Mouse (Mus musculus) lung, postnatal 10 days (tissue): ENCODE measurements around the gene Pmis2.
A peak's percentile ranks its signal among the peaks of the same experiment; 100 is the strongest.

Experiments used
- DNase-seq: peaks from one replicate; pipeline ENCODE4 v3.0.0; 2021

The Pmis2 gene

DNA sequence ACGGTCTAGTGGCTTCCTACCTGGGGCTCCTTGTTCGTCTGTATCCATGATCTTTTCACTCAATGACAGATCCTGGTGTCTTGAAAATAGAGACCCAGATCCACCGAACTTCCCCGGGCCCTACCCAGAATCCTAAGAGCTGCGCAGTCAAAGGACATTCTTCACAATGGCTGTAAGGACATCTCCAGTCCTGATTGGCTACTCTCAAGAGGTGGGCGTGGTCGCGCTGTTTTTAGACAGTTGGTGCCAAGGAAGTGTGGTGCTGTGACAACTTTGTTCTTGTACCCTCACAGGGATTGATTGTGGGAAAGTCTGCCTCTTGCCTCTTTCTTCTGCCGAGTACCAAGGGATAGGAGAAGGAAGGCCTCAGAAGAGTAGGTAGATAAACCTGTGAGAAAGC, at the start of gene Pmis2:
TSS of gene Pmis2 (minus strand) at position 126 of the 400 bp plus-strand sequence.
- no peak for DNase-seq

GRCm38 (mm10) chr7:30719669-30720068, 48.3 kb upstream of the Pmis2 start:
- no peak for DNase-seq

GRCm38 (mm10) chr7:30717716-30718046, 46.3 kb upstream of the Pmis2 start:
- no peak for DNase-seq

DNA sequence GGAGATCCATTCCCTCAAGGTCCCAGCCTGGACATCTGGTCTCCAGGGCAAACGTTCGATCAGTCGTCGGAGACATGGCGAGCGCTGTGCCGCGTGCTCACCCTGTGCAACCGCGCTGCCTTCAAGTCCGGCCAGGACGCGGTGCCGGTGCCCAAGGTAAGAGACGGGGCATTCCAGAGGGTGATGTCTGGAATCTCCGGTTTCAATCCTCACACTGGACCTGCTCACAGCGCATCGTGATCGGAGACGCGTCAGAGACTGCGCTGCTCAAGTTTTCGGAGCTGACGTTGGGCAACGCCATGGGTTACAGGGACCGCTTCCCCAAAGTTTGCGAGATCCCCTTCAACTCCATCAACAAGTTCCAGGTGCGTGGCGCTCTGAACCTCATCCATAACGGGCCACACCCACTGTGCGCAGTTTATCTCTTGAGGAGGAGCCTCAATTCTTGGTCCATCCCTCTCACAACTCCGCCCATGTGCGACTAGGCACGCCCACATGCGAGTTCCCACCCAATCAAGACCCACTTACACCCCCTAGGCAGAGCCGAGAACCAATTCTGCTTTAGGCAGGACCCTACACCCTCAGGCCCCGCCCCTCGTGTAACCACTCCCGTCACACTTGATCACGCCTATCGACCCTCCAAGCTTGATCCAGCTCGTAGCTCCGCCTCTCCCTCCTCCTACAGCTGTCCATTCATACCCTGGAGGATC, 45.8 kb upstream of the Pmis2 start:
- DNase-seq: peak; percentile 77

DNA sequence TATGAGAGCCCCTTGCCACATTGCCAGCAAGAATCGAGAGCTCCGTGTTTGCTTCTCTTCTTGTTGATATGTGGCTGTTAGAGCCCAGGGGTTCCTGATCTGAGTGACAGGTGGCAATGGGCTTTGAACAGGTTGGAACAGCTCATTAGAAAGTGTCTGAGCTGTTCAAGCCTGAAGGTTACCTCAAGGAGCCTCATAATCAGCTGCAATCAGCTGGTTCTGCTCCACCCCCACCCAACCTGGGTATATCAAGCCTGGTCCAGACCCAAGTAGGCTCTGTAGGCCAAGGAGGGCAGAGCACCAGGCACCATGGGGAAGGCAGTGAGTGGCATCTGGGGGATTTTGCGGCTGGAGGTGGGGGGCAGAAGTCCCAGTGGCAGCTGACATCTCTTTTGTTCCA, 40.5 kb upstream of the Pmis2 start, which contains the start of gene Atp4a:
TSS of gene Atp4a (plus strand) at position 268 of the 400 bp plus-strand sequence.
- DNase-seq: no peak

DNA sequence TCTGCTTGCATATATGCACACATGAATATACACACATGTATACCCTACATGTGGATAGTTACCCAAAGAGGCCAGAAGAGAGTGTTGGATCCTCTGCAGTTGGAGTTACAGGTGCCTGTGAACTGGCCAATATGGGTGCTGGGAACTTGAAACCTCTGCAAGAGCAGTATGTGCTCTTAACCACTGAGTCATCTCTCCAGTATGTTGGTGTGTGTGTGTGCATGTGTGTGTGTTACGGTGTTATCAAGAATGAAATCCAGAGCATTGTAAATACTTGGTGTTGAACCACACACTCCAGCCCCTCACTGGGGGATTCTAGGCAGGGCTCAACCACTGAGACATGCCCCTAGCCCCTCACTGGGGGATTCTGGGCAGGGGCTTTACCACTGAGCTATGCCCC, 36.0 kb upstream of the Pmis2 start:
- DNase-seq: no peak

GRCm38 (mm10) chr7:30706214-30706882, 34.9 kb upstream of the Pmis2 start:
- DNase-seq: no peak

DNA sequence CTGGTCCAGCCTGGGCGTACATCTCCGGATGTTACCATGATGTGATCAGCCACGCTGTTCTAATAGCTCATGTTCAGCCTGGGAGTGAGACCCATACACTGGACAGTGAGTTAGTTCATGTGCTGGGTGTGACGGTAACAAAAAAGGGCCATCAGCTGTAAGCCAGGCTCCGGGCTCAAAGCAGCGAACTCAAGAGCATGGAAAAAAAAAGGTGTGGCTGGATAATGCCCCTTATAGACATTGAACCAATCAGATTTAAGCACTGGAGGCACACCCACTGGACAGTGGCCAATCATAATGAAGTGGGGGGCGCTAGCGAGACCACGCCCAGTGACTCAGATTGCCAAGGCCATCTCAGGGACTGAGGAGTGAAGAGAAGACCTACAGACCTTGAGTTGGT, 27.2 kb upstream of the Pmis2 start, which contains the start of gene 2200002J24Rik:
TSS of gene 2200002J24Rik (plus strand) at position 338 of the 400 bp plus-strand sequence.
- DNase-seq: peak; percentile 39

DNA sequence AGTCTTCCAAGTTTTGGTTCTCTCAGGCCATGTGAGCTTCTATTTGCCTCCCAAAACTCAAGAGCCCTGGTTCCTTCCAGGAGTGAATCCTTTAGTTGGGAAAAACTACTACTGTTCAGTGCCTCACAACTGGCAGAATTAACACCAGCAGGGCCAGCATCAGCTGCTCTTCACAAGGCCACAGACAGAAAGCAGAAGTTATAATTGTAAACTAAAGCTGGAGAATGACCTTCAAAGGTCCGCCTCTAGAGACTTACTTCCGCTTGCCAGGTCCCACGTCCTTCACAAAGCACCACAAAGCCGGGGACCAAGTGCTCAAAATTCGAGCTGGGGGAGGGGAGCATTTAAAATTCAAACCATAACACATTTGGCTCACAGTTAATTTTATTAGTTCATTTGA, 26.7 kb upstream of the Pmis2 start:
- DNase-seq: no peak

GRCm38 (mm10) chr7:30688325-30688724, 16.9 kb upstream of the Pmis2 start:
- no peak for DNase-seq

- DNase-seq: no peak
Measured at GRCm38 (mm10) chr7:30683425-30683824, 12.0 kb upstream of the Pmis2 start.

GRCm38 (mm10) chr7:30681897-30682296, 10.5 kb upstream of the Pmis2 start:
- DNase-seq: no peak

- peak; percentile 27 for DNase-seq
Measured at GRCm38 (mm10) chr7:30678263-30678975, 7.0 kb upstream of the Pmis2 start.

GRCm38 (mm10) chr7:30669229-30669628, 2.2 kb downstream of the Pmis2 start:
- DNase-seq: peak; percentile 13

- peak; percentile 17 for DNase-seq
Measured at GRCm38 (mm10) chr7:30665321-30665720, 6.1 kb downstream of the Pmis2 start.

DNA sequence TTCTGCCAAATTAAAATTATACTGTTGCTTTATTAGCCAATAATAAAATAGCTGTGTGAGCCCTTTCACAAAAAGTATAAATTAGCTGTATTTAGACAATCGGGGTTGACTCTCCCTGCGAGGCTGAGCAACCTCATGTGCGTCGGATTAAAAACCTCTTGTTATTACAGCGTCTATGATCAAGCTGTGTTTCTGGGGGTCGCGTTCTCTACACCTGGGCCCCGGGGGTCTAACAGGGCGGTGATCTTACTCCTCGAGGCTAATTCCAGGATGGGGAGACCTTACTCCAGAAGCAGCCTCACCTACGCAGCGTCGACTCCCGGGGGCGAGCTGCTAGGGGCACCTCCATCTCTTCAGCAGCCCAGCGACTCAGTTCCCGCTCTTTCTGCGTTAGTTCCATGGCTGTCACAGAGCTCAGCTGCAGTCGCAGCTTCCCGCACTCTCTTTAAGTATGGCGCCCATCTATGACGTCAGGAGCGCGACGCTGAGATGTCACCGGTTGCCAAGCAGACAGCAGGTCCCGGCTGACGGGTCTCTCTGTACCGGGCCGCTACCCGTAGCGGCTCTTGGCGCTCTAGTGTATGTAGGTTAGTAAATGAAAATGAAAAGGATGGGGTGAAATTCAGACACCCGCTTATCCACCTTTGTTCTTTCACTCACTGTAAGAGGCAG, 6.7 kb downstream of the Pmis2 start, which contains the start of gene Haus5:
TSS of gene Haus5 (minus strand) at position 466 of the 672 bp plus-strand sequence.
- DNase-seq: peak; percentile 94

DNA sequence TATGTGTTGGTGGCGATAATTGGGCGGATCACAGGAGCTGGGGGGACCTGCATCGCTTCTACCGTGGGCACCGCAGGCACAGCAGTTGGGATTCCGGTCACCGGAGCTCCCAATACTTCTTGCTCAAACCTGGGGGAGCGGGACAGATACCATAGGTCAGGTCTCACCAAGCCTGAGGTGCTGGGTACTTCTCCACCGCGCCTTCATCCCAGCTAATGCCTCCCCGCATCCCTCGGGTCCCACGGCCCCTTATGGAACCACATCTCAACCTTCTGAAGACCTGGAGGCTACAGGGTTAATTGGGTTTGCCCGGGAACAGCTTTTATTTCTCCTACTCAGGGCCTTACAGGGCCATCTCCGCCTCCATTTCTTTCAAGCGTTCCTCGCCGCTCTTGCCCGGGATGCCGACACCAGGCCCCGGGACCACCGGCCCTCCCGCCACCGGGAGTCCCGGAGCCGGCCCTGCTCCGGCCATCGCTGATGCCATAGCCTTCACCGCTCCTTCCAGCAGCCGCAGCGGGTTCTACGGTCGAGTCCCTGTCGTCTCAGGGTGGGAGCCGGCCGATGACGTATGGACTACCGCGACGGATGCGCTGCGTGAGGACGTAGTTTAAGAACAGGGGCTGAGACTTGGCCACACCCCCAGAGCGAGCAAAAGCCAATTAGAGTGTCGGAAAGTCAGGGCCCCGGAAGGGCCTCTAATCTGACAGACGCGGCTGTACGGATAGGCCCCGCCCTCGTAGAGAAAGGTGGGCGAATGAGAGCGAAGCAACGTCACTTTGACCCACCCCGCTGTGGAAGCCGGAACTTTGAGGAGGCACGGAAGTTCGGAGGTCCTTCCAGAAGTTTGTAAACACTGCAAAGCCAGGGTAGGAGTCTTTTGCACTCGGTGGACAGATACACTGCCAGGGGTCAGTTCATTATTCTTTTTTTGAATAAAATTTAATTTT, 21.5 kb downstream of the Pmis2 start, which contains the start of gene Rbm42:
TSS of gene Rbm42 (minus strand) at position 727 of the 950 bp plus-strand sequence.
- peak; percentile 100 for DNase-seq

GRCm38 (mm10) chr7:30639083-30639482, 32.3 kb downstream of the Pmis2 start:
- DNase-seq: no peak

- no peak for DNase-seq
Measured at GRCm38 (mm10) chr7:30636395-30636794, 35.0 kb downstream of the Pmis2 start.

GRCm38 (mm10) chr7:30635752-30636151, 35.7 kb downstream of the Pmis2 start, which contains the start of gene Etv2:
Gene Etv2 (minus strand): TSS chr7:30635852.
- no peak for DNase-seq

DNA sequence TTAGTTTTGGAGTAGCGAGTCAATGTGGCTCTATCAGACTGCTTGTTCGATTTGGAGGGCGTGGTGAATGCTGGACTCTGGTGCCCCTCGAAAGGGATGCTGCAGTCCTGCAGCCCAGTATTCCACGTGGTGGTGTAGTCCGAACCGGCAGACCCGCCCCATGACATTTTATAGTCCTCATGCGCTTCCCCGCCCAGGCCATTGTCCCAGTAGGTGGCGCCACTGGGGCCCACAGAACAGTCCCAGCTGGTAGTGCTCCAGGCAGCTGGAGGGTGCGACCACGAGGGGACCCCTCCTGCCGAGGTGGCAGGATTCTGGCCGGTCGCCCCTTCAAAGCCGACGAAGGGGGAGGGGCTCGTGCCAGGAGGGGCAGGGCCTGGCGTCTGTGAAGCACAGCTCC, 36.8 kb downstream of the Pmis2 start:
- DNase-seq: peak; percentile 73
